Mouse (Mus musculus): ENCODE data around the gene Ldlrad3. TPM values are rescaled to one million over a fixed set of nuclear protein-coding genes. Genes with fewer than 3 reads are reported as not detected.

Gene Ldlrad3
- total and polyA plus RNA-seq, 3 experiments = 3.3 to 4.8 (median 3.8) TPM

GRCm38 (mm10) chr2:102038229-102038894 lies 147.8 kb downstream of the Ldlrad3 start:
- Histone ChIP-seq H3K4me1 (ENCODE audit: control insufficient read depth, insufficient read depth, low read length) (peaks cover 4% of the 10 kb centered on the region), H3K27ac (peak overlapping the region; percentile 47), H3K79me2 (replicated peaks; ENCODE audit: control insufficient read depth, insufficient read depth, low read length) (no peaks in the 10 kb centered on the region), H3K9ac (ENCODE audit: low read depth, low read length) (no peak overlapping the region), H3K4me3 (no peak overlapping the region), H3K27me3 (ENCODE audit: control insufficient read depth, insufficient read depth, low read length) (no peaks in the 10 kb centered on the region), H3K36me3 (ENCODE audit: control insufficient read depth, insufficient read depth, low read length) (no peaks in the 10 kb centered on the region)
- intact Hi-C loops (cut with DNase I) = no loop called here
- TF ChIP-seq POLR2A (IDR thresholded peaks at IDR 0.05; ENCODE audit: insufficient read depth, low read depth, low read length) (no peak), CTCF (IDR thresholded peaks at IDR 0.05) (no peak), EP300 (IDR thresholded peaks at IDR 0.05; ENCODE audit: insufficient read depth, low read depth, low read length) (no peak)
- WGBS = 46% methylated on average over 10 of the region's 10 CpGs
- DNase-seq = peak; percentile 52 to 65

DNA sequence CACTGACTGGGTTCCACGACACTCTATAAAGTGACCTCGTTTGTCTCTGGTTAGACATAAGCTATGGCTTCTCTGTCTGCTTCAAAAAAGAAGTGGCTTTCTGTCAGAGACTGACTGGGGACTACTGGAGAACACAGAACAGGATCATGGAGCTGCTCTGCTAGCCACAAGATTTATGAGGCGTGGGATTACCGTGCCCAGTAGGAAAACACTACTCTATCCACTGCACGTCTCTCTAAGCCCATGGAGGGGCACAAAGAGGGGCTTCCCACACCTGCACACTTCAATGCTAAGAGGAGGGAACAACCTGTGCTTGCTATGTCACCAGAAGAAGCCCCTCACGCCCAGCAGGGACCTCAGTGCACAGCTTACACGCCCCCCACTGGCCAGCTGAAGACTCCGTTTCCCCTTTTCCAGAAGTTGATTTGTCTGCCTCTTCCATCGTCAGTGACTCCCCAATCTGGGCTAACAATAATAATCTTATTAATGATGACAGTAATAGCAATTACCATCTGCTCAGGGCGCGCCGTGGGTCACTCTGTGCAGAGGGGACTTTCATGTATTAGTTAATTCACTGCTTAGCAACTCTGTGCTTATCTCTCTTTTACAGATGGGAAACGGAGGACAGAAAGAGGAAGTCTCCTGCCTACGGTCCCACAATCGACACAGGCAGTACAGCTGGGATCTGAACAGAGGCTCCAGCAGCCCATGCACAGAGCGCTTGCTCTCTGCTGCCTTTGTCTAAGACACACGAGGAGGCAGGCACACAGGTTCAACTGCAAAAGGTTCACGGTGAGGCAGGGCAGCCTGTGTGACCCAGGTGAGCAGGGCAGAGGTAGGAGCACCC lies 149.3 kb downstream of the Ldlrad3 start:
- Histone ChIP-seq H3K36me3 (ENCODE audit: control insufficient read depth, insufficient read depth, low read length) (no peaks in the 10 kb centered on the region), H3K4me1 (ENCODE audit: control insufficient read depth, insufficient read depth, low read length) (peaks cover 4% of the 10 kb centered on the region), H3K9ac (ENCODE audit: low read depth, low read length) (peak overlapping the region; percentile 39; the same call in 1 of the 2 replicates), H3K4me3 (no peak overlapping the region), H3K27me3 (ENCODE audit: control insufficient read depth, insufficient read depth, low read length) (no peaks in the 10 kb centered on the region), H3K79me2 (replicated peaks; ENCODE audit: control insufficient read depth, insufficient read depth, low read length) (no peaks in the 10 kb centered on the region), H3K27ac (no peak overlapping the region)
- WGBS = 53% methylated on average over 18 of the region's 18 CpGs
- DNase-seq = peak in 1 of 2 experiments; percentile 35
- 0 out of 2 replicates have a peak, but pooled peaks have one; percentile 20 for TF ChIP-seq EP300 (IDR thresholded peaks at IDR 0.05; ENCODE audit: insufficient read depth, low read depth, low read length)
- no peak for TF ChIP-seq POLR2A (IDR thresholded peaks at IDR 0.05; ENCODE audit: insufficient read depth, low read depth, low read length)
- peak; percentile 22 for TF ChIP-seq CTCF (IDR thresholded peaks at IDR 0.05)
- intact Hi-C loops (cut with DNase I) = no loop called here

GRCm38 (mm10) chr2:102034513-102034879 lies 151.7 kb downstream of the Ldlrad3 start:
- H3K9ac ChIP-seq (ENCODE audit: low read depth, low read length) = no peak overlapping the region
- 94% methylated on average over 11 of the region's 11 CpGs for WGBS
- H3K79me2 ChIP-seq (replicated peaks; ENCODE audit: control insufficient read depth, insufficient read depth, low read length) = no peaks in the 10 kb centered on the region
- H3K36me3 ChIP-seq (ENCODE audit: control insufficient read depth, insufficient read depth, low read length) = no peaks in the 10 kb centered on the region
- H3K4me3 ChIP-seq = no peak overlapping the region
- no peak overlapping the region for H3K27ac ChIP-seq
- intact Hi-C loops (cut with DNase I) = loop anchor here (5.0 kb wide), 1 partner anchor 153 kb away; the partner anchor contains the start of gene Ldlrad3
- TF ChIP-seq CTCF (IDR thresholded peaks at IDR 0.05) (no peak), POLR2A (IDR thresholded peaks at IDR 0.05; ENCODE audit: insufficient read depth, low read depth, low read length) (no peak), EP300 (IDR thresholded peaks at IDR 0.05; ENCODE audit: insufficient read depth, low read depth, low read length) (no peak)
- no peak for DNase-seq
- H3K27me3 ChIP-seq (ENCODE audit: control insufficient read depth, insufficient read depth, low read length) = no peaks in the 10 kb centered on the region
- H3K4me1 ChIP-seq (ENCODE audit: control insufficient read depth, insufficient read depth, low read length) = peaks cover 5% of the 10 kb centered on the region

DNA sequence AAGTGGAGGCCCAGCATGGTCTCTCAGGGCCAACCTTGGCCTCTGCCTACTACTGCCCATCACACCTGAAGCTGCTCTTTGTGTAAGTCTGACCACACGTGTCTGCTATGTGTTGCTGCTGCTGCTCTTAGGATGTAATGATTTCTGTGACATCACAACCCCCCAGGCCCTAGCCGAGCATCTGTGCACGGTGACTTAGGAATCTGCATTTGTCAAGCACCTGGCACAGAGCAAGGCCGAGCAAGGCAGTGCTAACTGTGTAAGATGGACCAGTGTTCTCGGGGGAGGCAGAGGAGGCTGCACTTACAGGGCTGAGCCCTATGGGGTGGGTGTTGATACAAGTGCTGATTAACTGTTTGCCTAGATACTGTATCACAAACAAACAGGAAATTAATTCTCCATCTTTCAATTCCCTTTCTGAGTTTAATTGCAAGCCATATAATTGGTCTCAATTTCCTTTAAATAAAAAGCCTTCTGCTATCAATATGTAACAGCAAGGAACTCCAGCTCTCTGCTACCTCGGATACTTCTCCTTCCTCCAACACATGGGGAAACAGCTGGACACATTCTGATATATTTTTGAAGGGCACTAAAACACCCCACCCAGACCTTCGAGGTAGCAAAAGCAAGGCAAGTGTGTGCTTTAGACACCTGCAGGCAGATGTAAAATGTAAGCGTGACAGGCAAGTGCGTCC lies 152.2 kb downstream of the Ldlrad3 start:
- H3K36me3 ChIP-seq (ENCODE audit: control insufficient read depth, insufficient read depth, low read length) = no peaks in the 10 kb centered on the region
- H3K9ac ChIP-seq (ENCODE audit: low read depth, low read length) = no peak overlapping the region
- TF ChIP-seq POLR2A (IDR thresholded peaks at IDR 0.05; ENCODE audit: insufficient read depth, low read depth, low read length) = no peak
- TF ChIP-seq CTCF (IDR thresholded peaks at IDR 0.05) = no peak
- no peak for TF ChIP-seq EP300 (IDR thresholded peaks at IDR 0.05; ENCODE audit: insufficient read depth, low read depth, low read length)
- 76% methylated on average over 9 of the region's 9 CpGs for WGBS
- intact Hi-C loops (cut with DNase I) = loop anchor here (5.0 kb wide), 1 partner anchor 153 kb away; the partner anchor contains the start of gene Ldlrad3
- no peak overlapping the region for H3K4me3 ChIP-seq
- DNase-seq = no peak
- no peak overlapping the region for H3K27ac ChIP-seq
- H3K4me1 ChIP-seq (ENCODE audit: control insufficient read depth, insufficient read depth, low read length) = peaks cover 5% of the 10 kb centered on the region
- no peaks in the 10 kb centered on the region for H3K79me2 ChIP-seq (replicated peaks; ENCODE audit: control insufficient read depth, insufficient read depth, low read length)
- no peaks in the 10 kb centered on the region for H3K27me3 ChIP-seq (ENCODE audit: control insufficient read depth, insufficient read depth, low read length)

GRCm38 (mm10) chr2:102032713-102033343 lies 153.4 kb downstream of the Ldlrad3 start:
- 66% methylated on average over 9 of the region's 9 CpGs for WGBS
- no peaks in the 10 kb centered on the region for H3K79me2 ChIP-seq (replicated peaks; ENCODE audit: control insufficient read depth, insufficient read depth, low read length)
- no peak overlapping the region for H3K27ac ChIP-seq

More at GRCm38 (mm10) chr2:102032713-102033343, 153.4 kb downstream of the Ldlrad3 start:
- H3K36me3 ChIP-seq (ENCODE audit: control insufficient read depth, insufficient read depth, low read length) = no peaks in the 10 kb centered on the region
- no peaks in the 10 kb centered on the region for H3K27me3 ChIP-seq (ENCODE audit: control insufficient read depth, insufficient read depth, low read length)
- no peak for DNase-seq
- peaks cover 3% of the 10 kb centered on the region for H3K4me1 ChIP-seq (ENCODE audit: control insufficient read depth, insufficient read depth, low read length)
- H3K4me3 ChIP-seq = no peak overlapping the region
- no peak overlapping the region for H3K9ac ChIP-seq (ENCODE audit: low read depth, low read length)
- intact Hi-C loops (cut with DNase I) = loop anchor here (5.0 kb wide), 1 partner anchor 154 kb away; the partner anchor contains the start of gene Ldlrad3
- no peak for TF ChIP-seq EP300 (IDR thresholded peaks at IDR 0.05; ENCODE audit: insufficient read depth, low read depth, low read length)
- TF ChIP-seq POLR2A (IDR thresholded peaks at IDR 0.05; ENCODE audit: insufficient read depth, low read depth, low read length) = no peak
- TF ChIP-seq CTCF (IDR thresholded peaks at IDR 0.05) = no peak
